Mouse (Mus musculus) lung, adult 10 weeks (tissue): ENCODE measurements around the gene Fjx1. TPM values are rescaled to one million over a fixed set of nuclear protein-coding genes. Genes with fewer than 3 reads are reported as not detected.

Source experiments
- polyA plus RNA-seq: library from polyadenylated mRNA; stranded (reverse); fragments of 350-450 nt; fragmentation: Illumina TruSeq; extraction: RNeasy Lipid Tissue Mini Kit (QIAGEN cat#74804); gene quantifications from one replicate; pipeline ENCODE4 v1.2.3, GENCODE M21; 2014; ENCODE audit warnings: low read depth, low replicate concordance; ENCODE audit not compliant: insufficient read depth

Fjx1 gene
- 1.4 TPM for polyA plus RNA-seq

DNA sequence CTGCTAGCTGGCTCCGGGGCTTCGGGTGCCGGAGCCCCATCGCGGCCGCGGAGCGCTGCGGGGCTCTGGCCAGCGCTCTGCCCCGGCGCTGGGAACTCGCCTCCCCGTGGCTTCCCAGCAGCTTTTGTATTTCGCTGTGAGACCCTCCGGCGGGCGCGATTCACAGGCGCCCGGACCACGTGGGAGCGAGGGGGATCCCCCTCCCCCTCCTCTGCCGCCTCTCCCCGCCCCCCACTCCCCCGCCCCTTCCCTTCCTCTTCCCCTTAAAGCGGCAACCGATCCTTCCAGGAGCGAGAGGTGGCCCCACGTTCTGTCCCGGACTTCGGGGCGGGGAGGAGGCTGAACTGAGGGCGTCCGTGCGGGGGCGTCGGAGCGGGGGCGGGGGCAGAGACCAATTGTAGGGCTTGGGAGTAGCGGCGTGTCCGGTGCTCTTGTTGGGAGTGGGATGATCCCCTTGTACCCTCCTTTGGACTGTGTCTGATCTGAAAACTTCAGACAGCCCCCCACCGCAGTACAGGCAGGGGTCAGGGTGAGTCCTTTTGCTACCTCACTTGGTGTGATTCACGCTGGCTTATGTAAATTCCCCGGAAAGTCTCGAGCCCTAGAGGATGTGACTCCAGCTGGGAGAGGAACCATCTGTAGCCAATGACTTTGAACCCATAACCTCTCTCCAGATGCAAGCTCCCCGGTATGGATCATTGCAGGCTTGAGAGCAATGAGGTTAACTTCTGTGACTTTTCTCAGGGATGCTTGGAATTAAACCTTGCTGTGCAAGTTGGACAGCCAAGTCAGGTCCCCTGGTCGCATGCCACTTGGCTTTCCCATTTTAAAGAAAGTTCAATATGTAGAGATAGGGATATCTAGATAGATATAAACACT, at the start of gene Fjx1:
Gene Fjx1 (minus strand): TSS at position 829 of the 879 bp plus-strand sequence.

DNA sequence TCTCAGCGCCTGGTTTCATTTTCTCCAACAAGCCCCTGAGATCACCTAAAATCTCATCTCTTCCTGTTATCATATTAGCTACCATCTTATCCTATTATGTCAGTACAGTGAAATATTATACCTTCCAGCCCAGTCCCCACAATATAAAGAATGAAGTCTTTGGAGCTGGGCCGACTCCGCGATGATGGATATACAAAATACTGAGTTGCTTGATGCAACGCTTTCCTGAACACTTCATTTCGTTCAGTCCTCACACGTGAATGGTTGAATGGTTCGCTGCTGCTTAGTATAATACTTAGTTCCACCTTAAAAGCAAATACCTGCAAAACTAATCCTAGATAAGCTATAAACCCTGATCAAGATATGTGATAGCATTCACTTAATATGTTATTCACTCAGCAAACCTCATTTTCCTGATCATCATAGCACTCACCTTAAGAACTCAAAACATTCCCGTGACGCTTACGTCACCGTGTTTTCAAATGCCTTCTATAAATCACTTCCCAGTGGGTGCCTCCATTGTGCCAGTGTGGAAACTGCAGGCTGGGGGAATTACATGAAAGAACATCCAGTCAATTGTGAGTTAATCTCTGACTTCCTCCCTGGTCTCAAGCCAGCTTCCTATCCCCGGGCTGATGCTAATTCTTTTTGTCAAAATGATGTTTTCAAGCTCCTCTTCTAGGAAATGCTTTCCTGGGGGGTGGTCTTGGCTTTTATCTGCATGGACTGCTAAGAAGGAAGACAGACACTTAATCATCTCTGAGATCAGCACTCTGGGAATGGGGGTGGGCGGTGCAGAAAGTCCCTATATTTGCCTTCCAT, 44.7 kb downstream of the Fjx1 start, which contains the start of gene Trim44:
Gene Trim44 (minus strand): TSS at position 466 of the 822 bp plus-strand sequence.

Other genes with a start within 250 kb of the Fjx1 start
- gene Trim44, start 44.7 kb downstream of the Fjx1 start, polyA plus RNA-seq, result 21.6 TPM
- gene Pamr1, start 97.5 kb upstream of the Fjx1 start, polyA plus RNA-seq, result 9.9 TPM
- gene Slc1a2, start 206.2 kb upstream of the Fjx1 start, polyA plus RNA-seq, result 0.46 TPM